Mouse (Mus musculus) thymus, adult 2 months (tissue): ENCODE data around the gene Arhgap24. TPM values are rescaled to one million over a fixed set of nuclear protein-coding genes. Genes with fewer than 3 reads are reported as not detected.

ENCODE experiments used
- DNase-seq: peaks from one replicate; pipeline ENCODE4 v3.0.0; 2021
- H3K27ac ChIP-seq: fragments of 200-500 bp; 2 replicates; pipeline ENCODE4 v1.5.1; 2012; ENCODE audit warnings: low read length, control low read depth; ENCODE audit not compliant: control insufficient read depth, insufficient read depth
- H3K27me3 ChIP-seq: fragments of 200-500 bp; 2 replicates; pipeline ENCODE4 v1.6.1; 2012; ENCODE audit warnings: mild to moderate bottlenecking, low read length, moderate library complexity, mixed read lengths; ENCODE audit not compliant: control insufficient read depth, insufficient read depth
- H3K36me3 ChIP-seq: fragments of 200-500 bp; 2 replicates; pipeline ENCODE4 v1.6.1; 2012; ENCODE audit warnings: mild to moderate bottlenecking, low read length, moderate library complexity; ENCODE audit not compliant: control insufficient read depth, insufficient read depth
- H3K4me1 ChIP-seq: fragments of 200-500 bp; replicated peaks from 2 replicates; pipeline ENCODE4 v1.6.1; 2012; ENCODE audit warnings: low read length; ENCODE audit not compliant: control insufficient read depth, insufficient read depth
- H3K4me3 ChIP-seq: fragments of 200-500 bp; 2 replicates; pipeline ENCODE4 v1.5.1; 2012; ENCODE audit warnings: mild to moderate bottlenecking, low read length, control low read depth, moderate library complexity; ENCODE audit not compliant: control insufficient read depth, insufficient read depth
- CTCF ChIP-seq: fragments of 200-500 bp; IDR thresholded peaks from 2 replicates; pipeline ENCODE4 v1.5.1; 2012; ENCODE audit warnings: mild to moderate bottlenecking, control low read depth, low read length, moderate library complexity, borderline replicate concordance; ENCODE audit not compliant: control insufficient read depth, poor library complexity, insufficient read depth; ENCODE audit errors: extremely low read depth
- POLR2A ChIP-seq: fragments of 200-500 bp; IDR thresholded peaks from 2 replicates; pipeline ENCODE4 v1.6.1; 2012; ENCODE audit warnings: mild to moderate bottlenecking, low read length, control low read depth, moderate library complexity; ENCODE audit not compliant: control insufficient read depth, poor library complexity, insufficient read depth; ENCODE audit errors: extremely low read depth
- WGBS: fragments of 180-500 bp; shearing (Covaris S2); methylation state at CpG from one replicate; pipeline ENCODE4 v1.1.7; 2018; 5-methylcytosine and 5-hydroxymethylcytosine counted together
- polyA plus RNA-seq: library from polyadenylated mRNA; depleted of rRNA; stranded (reverse); fragments of >200 nt; gene quantifications from 2 replicates; pipeline ENCODE4 v1.2.3, GENCODE M21; 2012

Arhgap24 gene
- polyA plus RNA-seq, 1 experiment, result 4.5 TPM

DNA sequence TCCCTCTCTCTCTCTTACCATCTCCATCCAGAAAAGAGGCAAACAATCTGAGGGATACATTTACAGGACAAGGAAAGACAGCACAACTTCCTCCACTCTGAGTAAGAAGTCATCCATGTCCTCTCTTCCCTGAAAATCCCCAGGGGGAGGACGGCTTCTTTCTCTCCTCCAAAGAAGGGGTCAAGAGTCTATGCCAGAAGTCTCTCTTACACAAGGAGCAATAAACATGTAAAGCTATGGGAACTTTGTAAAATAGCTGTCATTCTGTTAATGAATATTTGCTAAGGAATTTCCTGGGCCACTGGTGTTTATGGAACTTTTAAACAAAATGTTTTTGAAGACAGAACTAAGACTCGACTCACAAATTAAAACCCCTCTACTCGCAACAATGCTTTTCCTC, 248.3 kb downstream of the Arhgap24 start:
- Histone ChIP-seq H3K4me3 (no peak overlapping the region), H3K36me3 (no peaks in the 10 kb centered on the region), H3K27ac (no peak overlapping the region), H3K4me1 (no peaks in the 10 kb centered on the region), H3K27me3 (no peaks in the 10 kb centered on the region)
- DNase-seq, result no peak
- whole genome bisulfite sequencing, result 87% methylated on average over 3 of the region's 3 CpGs
- TF ChIP-seq POLR2A, result no peak
- no peak for TF ChIP-seq CTCF

DNA sequence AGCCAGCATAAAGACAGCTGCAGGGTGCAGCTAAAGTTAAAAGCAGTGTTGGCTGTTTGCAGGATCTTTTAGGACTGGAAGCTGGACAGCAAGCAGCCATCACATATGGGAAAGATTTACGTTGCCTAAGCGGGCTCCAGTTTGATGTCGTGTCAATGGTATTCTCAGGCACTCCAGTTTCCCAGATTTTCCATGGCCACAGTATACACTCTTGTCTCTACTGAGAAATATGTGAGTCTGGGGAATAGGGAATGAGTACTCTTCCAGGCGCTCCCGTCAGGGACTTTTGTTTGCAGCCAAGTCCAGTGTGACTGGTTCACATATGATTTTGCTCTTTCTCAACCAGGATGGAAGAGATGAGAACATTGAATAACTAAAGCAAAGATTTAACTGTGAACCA, 254.9 kb downstream of the Arhgap24 start:
- H3K27ac ChIP-seq, result no peak overlapping the region

DNA sequence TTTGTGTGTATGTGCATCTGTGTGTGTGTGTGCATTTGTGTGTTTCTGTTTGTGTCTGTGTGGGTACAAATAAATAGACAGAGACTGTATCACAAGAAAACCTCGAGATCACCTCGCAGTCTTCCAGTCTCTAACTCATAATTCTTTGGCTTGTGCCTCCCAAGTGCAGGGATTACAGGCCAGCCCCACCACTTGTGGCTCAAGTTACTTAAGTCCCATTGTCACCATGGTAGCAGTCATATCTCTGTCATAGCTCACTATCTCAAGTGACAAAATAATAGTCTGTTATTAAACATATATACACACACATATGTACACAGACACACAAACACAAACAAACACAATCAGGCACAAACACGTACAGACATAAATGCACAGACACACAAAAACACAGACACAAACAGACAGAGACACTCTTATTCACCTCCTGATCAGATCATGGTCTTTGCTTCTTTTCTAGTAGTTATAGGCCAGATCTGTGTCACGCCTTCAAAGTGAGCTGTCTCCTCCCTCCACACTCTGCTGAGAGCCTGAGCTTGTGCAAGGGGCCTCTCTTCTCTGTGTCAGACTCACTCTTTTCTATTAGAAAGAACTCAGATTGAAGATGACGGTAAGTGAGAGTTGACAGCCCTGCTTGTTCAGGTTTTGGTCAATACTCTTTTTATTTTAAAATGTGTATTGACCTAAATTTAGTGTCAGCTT, 261.5 kb downstream of the Arhgap24 start:
- DNase-seq, result no peak
- Histone ChIP-seq H3K27me3 (no peaks in the 10 kb centered on the region), H3K36me3 (no peaks in the 10 kb centered on the region), H3K27ac (no peak overlapping the region), H3K4me3 (no peak overlapping the region), H3K4me1 (no peaks in the 10 kb centered on the region)
- TF ChIP-seq CTCF (no peak), POLR2A (no peak)
- WGBS, result 87% methylated on average over 5 of the region's 5 CpGs

More for the DNA sequence above, 254.9 kb downstream of the Arhgap24 start:
- Histone ChIP-seq H3K4me1 (no peaks in the 10 kb centered on the region), H3K27me3 (no peaks in the 10 kb centered on the region), H3K4me3 (no peak overlapping the region), H3K36me3 (no peaks in the 10 kb centered on the region)
- WGBS, result 94% methylated on average over 5 of the region's 5 CpGs
- TF ChIP-seq CTCF (no peak), POLR2A (no peak)
- DNase-seq, result no peak

DNA sequence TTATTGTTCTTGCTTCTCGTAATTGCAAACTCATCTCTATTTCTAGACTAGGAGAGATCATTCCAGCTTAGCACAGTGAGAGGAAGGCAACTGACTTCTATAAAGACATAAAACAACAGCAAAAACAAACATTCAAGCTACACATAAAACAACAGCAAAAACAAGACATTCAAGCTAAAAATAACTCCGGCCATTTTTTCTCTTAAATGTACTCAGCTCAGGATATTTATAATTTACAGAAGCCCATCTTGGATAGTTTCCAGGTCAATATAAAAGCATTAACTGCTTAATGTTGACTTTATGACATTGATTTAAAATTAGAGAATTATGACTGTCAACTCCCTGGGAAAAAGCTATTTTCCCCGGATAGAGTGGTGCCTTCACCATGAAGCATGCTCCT, 262.2 kb downstream of the Arhgap24 start:
- no peak for TF ChIP-seq CTCF
- TF ChIP-seq POLR2A, result no peak
- Histone ChIP-seq H3K27ac (no peak overlapping the region), H3K4me3 (no peak overlapping the region), H3K27me3 (no peaks in the 10 kb centered on the region), H3K36me3 (no peaks in the 10 kb centered on the region), H3K4me1 (no peaks in the 10 kb centered on the region)
- WGBS, result 89% methylated on average over 3 of the region's 3 CpGs
- DNase-seq, result no peak

DNA sequence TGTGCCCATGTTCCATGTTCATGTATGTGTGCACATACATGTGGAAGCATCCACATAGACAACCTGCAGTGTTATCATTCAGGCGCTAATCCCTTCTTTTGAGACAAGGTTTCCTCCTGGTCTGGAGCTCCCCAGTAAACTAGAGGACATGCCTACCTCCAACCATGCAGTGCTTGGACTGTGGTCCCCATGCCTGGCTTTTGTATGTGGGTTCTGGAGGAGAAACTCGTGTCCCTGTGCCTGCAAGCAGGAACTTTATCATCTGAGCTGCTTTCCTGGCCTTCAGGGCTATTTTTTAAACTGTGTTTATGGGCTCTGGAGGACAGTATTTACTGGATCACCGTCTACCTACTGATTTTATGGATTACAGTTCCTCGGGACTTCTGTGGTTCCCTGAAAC, 262.9 kb downstream of the Arhgap24 start:
- TF ChIP-seq POLR2A (no peak), CTCF (no peak)
- no peak overlapping the region for H3K4me3 ChIP-seq
- no peak for DNase-seq
- no peaks in the 10 kb centered on the region for H3K4me1 ChIP-seq
- no peak overlapping the region for H3K27ac ChIP-seq
- no peaks in the 10 kb centered on the region for H3K36me3 ChIP-seq
- 83% methylated on average over 4 of the region's 4 CpGs for WGBS
- H3K27me3 ChIP-seq, result no peaks in the 10 kb centered on the region

DNA sequence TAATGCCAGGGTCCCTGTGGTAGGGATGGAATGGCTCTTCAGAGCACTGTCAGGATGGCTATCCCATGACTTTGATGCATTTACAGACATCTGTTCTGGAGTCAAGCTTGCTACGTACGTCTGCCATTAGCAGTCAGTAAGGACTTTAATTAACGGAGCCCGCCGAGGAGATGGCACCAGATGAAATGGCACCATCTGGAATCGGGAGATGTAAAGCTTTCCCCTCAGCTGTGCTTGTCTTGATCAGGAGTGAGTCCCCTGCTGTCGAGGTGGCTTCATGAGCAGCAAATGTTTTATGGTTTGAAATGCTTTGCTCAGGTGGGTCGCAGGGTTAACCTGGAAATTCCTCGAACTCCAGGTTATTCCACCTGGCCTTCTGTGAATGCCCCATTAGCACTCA, 267.0 kb downstream of the Arhgap24 start:
- WGBS, result 93% methylated on average over 9 of the region's 9 CpGs
- Histone ChIP-seq H3K4me1 (no peaks in the 10 kb centered on the region), H3K27ac (no peak overlapping the region), H3K27me3 (no peaks in the 10 kb centered on the region), H3K4me3 (no peak overlapping the region), H3K36me3 (no peaks in the 10 kb centered on the region)
- TF ChIP-seq POLR2A (no peak), CTCF (no peak)
- DNase-seq, result no peak

DNA sequence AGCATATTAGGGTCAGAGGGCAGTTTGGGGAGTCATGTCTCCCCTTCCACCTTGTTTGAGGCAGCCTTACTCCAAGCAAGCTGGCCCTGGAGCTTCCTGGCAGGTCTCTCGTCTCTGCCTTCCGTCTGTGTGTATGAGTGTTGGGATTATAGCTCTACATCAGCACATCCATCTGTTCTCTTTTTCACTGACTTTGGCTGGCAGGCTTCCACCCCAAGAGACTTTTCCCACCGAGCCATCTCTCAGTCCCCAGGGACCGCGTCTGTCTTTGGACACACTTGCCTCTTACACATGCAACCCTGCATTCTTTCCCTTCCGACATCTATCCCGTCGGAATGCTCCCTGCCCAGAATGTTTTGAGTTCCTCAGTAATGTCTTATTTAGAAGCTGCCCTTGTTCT, 267.8 kb downstream of the Arhgap24 start:
- Histone ChIP-seq H3K4me1 (no peaks in the 10 kb centered on the region), H3K36me3 (no peaks in the 10 kb centered on the region), H3K4me3 (no peak overlapping the region), H3K27me3 (no peaks in the 10 kb centered on the region), H3K27ac (no peak overlapping the region)
- WGBS, result 80% methylated on average over 8 of the region's 8 CpGs
- DNase-seq, result no peak
- TF ChIP-seq POLR2A (no peak), CTCF (no peak)
